Mouse (Mus musculus) ES-E14 (cell line): Measurements from ENCODE around the gene Tor1aip1.

Experiments
- CHD2 ChIP-seq: IDR thresholded peaks from 2 replicates; pipeline ENCODE4 v1.6.1; 2014; ENCODE audit warnings: mild to moderate bottlenecking, low read depth, low read length, inconsistent platforms
- MAFK ChIP-seq: IDR thresholded peaks from 2 replicates; pipeline ENCODE4 v1.6.1; 2014; ENCODE audit warnings: mild to moderate bottlenecking, low read depth, low read length, inconsistent platforms; ENCODE audit not compliant: insufficient read depth
- ZC3H11A ChIP-seq: IDR thresholded peaks from 2 replicates; pipeline ENCODE4 v1.6.1; 2012; ENCODE audit warnings: low read depth, mild to moderate bottlenecking, inconsistent platforms, low read length, borderline replicate concordance
- ZNF384 ChIP-seq: IDR thresholded peaks from 2 replicates; pipeline ENCODE4 v1.6.1; 2012; ENCODE audit warnings: low read depth, low read length, inconsistent platforms

DNA sequence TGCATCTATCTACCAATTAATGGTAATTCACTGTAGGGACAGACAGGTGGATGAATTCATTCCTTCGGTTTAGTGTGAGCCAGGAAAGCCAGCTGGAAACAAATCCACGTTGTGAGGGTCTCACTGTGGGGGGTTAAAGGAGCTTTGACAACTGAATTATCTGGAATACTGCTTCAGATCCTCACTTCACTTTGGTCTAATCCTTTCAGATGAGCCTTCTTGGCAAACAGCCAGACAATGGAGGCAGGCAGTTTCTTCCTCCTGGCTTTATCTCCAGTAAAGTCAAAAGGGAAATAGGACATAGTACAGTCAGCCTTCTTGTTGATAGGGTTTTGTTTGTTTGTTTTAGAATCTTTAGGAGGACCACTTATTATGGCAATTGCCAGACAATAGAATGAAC is 46.9 kb downstream of the Tor1aip1 start:
- no peak for TF ChIP-seq MAFK
- no peak for TF ChIP-seq ZC3H11A
- TF ChIP-seq ZNF384, result no peak
- no peak for TF ChIP-seq CHD2
